Mouse (Mus musculus): ENCODE results near the gene Gpr15. TPM values are rescaled to one million over a fixed set of nuclear protein-coding genes. Genes with fewer than 3 reads are reported as not detected.

Gene Gpr15
- polyA plus RNA-seq (2016; fragmentation: Nextera tagmentation; extraction: Ambion mirVana), result 0.11 and 0.12 TPM in 2 replicates

DNA sequence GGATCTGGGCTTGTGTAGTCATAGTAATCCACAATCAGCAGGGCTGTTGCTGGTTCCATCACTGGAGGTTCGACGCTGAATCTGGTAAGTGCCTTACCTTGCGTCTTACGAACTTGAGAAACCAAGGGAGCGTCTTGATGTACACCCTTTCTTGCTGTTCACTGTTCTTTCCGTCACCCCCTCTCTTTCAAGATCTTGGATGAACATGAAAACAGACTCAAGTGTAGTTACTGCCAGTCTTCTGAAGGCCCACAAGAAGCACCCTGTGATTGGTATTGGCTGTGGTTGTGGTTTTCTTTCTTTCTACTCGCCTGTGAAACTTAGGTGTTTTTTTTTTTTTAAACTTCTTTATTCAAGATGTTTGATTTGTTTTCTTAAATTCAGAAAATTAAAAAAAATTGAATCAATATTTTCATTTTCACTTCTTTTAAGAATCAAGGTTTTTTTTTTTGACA is at the start of gene Gpr15:
Gpr15 (minus strand) TSS at position 405 of the 455 bp plus-strand sequence.
- WGBS, result 88% methylated on average over 7 of the region's 7 CpGs
- no peak for ATAC-seq (ENCODE audit: low FRiP score)

DNA sequence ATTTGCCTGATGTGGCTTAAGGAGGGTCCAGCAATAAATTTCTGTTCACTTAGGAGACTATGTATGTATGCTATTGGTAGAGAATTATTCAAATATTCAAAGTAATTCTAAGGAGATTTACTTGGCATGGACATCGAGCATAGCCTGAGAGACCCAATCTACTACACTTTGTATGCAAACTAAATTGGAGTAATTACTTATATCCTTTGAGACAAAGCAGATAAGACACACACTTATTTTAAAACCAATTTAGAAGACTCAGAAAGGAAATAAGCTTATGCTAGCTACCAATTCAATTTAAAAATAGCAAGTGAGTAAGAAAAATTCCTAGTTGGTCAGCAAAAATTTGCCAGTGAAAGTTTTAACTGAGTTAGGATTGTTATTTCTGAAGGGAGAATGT is 44.2 kb upstream of the Gpr15 start, which contains the start of gene Olfr172:
Olfr172 (minus strand) TSS at position 101 of the 400 bp plus-strand sequence.
- no peak for ATAC-seq (ENCODE audit: low FRiP score)
- 91% methylated on average over 1 of the region's 1 CpGs for WGBS
- no peaks in the 10 kb centered on the region for H3K9me3 ChIP-seq
- no peak within 1 kb of the TSS for H3K4me3 ChIP-seq (replicated peaks)
- no peak within 1 kb of the TSS for H3K27ac ChIP-seq
- no peak within 1 kb of the TSS for H3K9ac ChIP-seq
- no peaks in the 10 kb centered on the region for H3K4me1 ChIP-seq
- H3K36me3 ChIP-seq (replicated peaks), result no peaks in the 10 kb centered on the region
- H3K4me2 ChIP-seq, result no peak within 1 kb of the TSS
- H3K27me3 ChIP-seq, result no peaks in the 10 kb centered on the region

More for the DNA sequence above, at the start of gene Gpr15:
- H3K9ac ChIP-seq, result no peak within 1 kb of the TSS
- H3K9me3 ChIP-seq, result no peaks in the 10 kb centered on the region
- no peak within 1 kb of the TSS for H3K27ac ChIP-seq
- no peak within 1 kb of the TSS for H3K4me2 ChIP-seq
- no peaks in the 10 kb centered on the region for H3K27me3 ChIP-seq
- H3K36me3 ChIP-seq (replicated peaks), result no peaks in the 10 kb centered on the region
- no peaks in the 10 kb centered on the region for H3K4me1 ChIP-seq
- H3K4me3 ChIP-seq (replicated peaks), result no peak within 1 kb of the TSS

DNA sequence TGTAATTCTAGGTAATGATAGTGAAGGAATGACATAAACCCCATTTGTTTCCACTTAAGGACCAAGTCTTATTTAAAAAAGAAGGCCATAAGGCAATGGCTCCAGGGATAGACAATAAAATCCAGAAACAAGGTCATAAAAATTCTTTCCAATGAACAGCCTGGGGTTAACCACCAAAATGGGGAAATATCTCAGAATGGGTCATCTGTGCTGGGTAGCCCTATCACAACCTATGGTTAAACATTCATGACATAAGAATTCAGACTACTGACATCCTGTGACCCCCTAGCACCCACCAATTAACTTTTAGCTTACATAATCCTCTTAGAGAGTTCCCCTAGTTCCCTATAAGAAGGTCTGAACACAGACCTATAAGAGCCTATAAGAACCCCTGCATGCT is 37.3 kb upstream of the Gpr15 start:
- no peak overlapping the region for H3K27ac ChIP-seq
- ATAC-seq (ENCODE audit: low FRiP score), result no peak
- no peaks in the 10 kb centered on the region for H3K36me3 ChIP-seq (replicated peaks)

DNA sequence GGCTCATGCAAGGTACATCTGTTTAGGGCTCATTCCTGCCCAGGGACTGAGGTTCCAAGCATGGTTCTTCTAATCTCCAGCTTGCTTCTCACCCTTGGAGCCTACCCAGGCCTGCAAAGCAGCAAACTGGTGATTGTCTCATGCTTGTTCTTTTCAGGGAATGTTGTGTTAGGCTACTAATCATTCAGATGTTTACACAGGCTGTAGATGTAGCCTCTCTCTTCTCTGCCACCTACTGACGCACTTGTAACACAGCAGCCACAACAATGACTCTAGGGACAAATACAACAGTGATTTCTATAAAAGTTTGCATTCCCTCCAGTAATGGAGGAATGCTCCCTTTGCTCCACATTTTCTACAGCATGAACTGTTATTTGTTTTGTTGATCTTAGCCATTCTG is 32.4 kb upstream of the Gpr15 start:
- no peak for ATAC-seq (ENCODE audit: low FRiP score)
- no peak overlapping the region for H3K4me3 ChIP-seq (replicated peaks)
- no peak overlapping the region for H3K4me2 ChIP-seq
- H3K27me3 ChIP-seq, result no peaks in the 10 kb centered on the region
- no peaks in the 10 kb centered on the region for H3K4me1 ChIP-seq
- no peaks in the 10 kb centered on the region for H3K36me3 ChIP-seq (replicated peaks)
- H3K9me3 ChIP-seq, result no peaks in the 10 kb centered on the region
- WGBS, result 25% methylated on average over 1 of the region's 1 CpGs
- H3K27ac ChIP-seq, result no peak overlapping the region
- no peak overlapping the region for H3K9ac ChIP-seq

More for the DNA sequence above, 37.3 kb upstream of the Gpr15 start:
- Histone ChIP-seq H3K9me3 (no peaks in the 10 kb centered on the region), H3K4me3 (replicated peaks) (no peak overlapping the region), H3K4me2 (no peak overlapping the region), H3K4me1 (no peaks in the 10 kb centered on the region), H3K27me3 (no peaks in the 10 kb centered on the region), H3K9ac (no peak overlapping the region)

DNA sequence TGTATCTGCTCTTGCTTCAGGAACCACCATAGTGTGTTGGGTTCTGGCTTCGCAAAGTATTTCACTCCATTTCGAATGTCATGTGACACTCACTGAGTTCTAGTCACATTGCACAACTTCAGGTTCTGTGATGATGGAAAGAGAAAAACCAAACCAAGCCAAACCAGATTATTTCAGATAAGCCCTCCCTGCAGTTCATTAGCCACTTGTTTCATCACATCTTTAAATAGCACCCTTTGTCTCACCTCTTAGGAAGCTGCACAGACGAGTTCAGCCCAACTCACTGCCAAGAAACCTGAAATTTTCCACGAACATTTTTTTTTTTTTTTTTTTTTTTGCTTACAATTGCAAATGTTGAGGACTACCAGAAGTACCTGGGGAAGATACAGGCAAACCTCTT is 27.8 kb upstream of the Gpr15 start:
- Histone ChIP-seq H3K4me3 (replicated peaks) (no peak overlapping the region), H3K4me2 (no peak overlapping the region), H3K36me3 (replicated peaks) (no peaks in the 10 kb centered on the region), H3K4me1 (no peaks in the 10 kb centered on the region), H3K9ac (no peak overlapping the region), H3K9me3 (no peaks in the 10 kb centered on the region), H3K27ac (no peak overlapping the region), H3K27me3 (no peaks in the 10 kb centered on the region)
- WGBS, result 79% methylated on average over 4 of the region's 4 CpGs
- no peak for ATAC-seq (ENCODE audit: low FRiP score)

DNA sequence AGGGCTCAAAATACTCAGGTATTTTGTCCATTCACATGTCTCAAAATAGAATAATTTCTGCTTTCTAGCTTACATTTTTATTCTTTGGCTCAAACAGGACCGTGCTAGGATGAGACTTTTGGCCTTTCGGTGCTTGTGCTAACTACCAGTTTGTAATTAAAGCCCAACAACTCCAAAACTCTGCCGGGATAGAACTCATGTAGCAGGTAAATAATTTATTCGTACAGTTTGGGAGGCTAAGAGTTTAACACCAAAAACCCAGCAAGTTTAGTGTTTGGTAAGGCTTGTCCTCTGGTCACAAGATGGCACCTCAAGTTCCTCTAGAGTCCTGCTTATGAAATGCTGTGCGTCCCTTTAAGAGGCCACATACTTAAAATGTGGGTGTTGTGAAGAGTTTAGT is 21.9 kb upstream of the Gpr15 start:
- no peak for ATAC-seq (ENCODE audit: low FRiP score)
- no peak overlapping the region for H3K9ac ChIP-seq
- 94% methylated on average over 5 of the region's 5 CpGs for WGBS
- no peak overlapping the region for H3K27ac ChIP-seq
- no peak overlapping the region for H3K4me3 ChIP-seq (replicated peaks)
- no peaks in the 10 kb centered on the region for H3K4me1 ChIP-seq
- no peaks in the 10 kb centered on the region for H3K27me3 ChIP-seq
- no peak overlapping the region for H3K4me2 ChIP-seq
- H3K36me3 ChIP-seq (replicated peaks), result no peaks in the 10 kb centered on the region
- no peaks in the 10 kb centered on the region for H3K9me3 ChIP-seq

DNA sequence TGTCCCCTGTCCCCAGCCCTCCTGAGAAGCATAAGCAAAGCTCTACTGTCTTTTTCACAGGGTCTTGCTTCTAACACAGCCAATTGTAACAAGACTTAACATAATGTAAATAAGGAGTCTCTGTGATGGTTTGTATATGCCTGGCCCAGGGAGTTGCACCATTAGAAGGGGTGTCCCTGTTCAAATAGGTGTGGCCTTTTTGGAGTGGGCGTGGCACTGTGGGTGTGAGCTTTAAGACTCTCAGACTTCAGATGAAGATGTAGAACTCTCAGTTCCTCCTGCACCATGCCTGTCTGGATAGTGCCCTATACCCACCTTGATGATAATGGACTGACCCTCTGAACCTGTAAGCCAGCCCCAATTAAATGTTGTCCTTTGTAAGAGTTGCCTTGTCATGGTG is 19.9 kb upstream of the Gpr15 start:
- Histone ChIP-seq H3K4me3 (replicated peaks) (no peak overlapping the region), H3K9me3 (no peaks in the 10 kb centered on the region), H3K4me2 (no peak overlapping the region), H3K9ac (no peak overlapping the region), H3K27ac (no peak overlapping the region), H3K36me3 (replicated peaks) (peaks cover 13% of the 10 kb centered on the region), H3K27me3 (no peaks in the 10 kb centered on the region), H3K4me1 (no peaks in the 10 kb centered on the region)
- 90% methylated on average over 1 of the region's 1 CpGs for WGBS
- no peak for ATAC-seq (ENCODE audit: low FRiP score)

DNA sequence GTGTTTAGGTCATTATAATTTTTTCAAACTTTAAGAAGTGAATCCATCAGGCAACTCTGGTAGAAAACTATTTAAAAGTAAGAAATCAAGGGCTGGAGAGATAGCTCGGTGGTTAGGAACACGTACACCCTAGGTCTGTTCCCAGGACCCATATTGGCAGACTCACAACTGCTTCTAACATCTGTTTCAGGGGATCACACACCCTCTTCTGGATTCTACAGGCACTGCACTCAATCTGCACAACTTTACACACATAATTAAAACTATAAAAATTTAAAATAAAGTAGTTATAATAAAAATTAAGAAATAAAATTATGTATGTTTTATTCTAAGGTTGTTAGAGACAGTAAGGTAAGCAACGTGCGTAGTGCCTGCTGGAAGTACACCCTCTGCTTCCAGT is 19.3 kb upstream of the Gpr15 start:
- 87% methylated on average over 4 of the region's 4 CpGs for WGBS
- H3K4me2 ChIP-seq, result no peak overlapping the region
- H3K9me3 ChIP-seq, result no peaks in the 10 kb centered on the region
- no peak overlapping the region for H3K4me3 ChIP-seq (replicated peaks)
- ATAC-seq (ENCODE audit: low FRiP score), result no peak
- H3K4me1 ChIP-seq, result no peaks in the 10 kb centered on the region
- H3K27me3 ChIP-seq, result no peaks in the 10 kb centered on the region
- H3K9ac ChIP-seq, result no peak overlapping the region
- H3K27ac ChIP-seq, result no peak overlapping the region
- peaks cover 18% of the 10 kb centered on the region for H3K36me3 ChIP-seq (replicated peaks)

DNA sequence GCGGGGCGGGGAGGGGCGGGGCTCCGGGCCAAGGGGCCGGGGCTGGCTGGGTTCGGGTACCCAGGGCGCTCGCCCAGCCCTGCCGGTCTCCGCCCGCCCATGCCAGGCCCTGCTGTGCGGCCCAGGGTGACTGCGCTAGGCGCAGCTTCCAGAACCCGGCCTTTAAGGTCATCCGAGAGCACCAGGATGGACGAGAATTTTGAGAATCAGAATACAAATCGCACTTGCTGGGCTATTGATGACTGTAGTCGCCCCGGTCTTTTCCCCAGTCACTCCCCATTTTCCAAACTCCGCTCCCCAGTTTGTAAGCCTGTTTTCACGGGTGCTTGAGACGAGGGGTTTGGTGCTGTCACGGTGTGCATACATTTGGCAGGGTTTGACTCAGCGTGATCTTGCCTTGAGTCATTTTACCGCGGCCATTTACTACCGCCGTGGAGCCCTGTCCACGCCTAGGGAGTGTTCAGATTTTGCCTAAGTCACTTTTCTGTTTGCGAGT is 9.4 kb upstream of the Gpr15 start:
- peaks cover 32% of the 10 kb centered on the region for H3K36me3 ChIP-seq (replicated peaks)
- WGBS, result under 1% methylated on average over 20 of the region's 31 CpGs
- peak overlapping the region; percentile 78 for H3K9ac ChIP-seq
- H3K27me3 ChIP-seq, result no peaks in the 10 kb centered on the region
- H3K27ac ChIP-seq, result peak overlapping the region; percentile 76; the same call in 1 of the 2 replicates
- peak; percentile 92 for ATAC-seq (ENCODE audit: low FRiP score)
- peak overlapping the region; percentile 62 for H3K4me2 ChIP-seq
- H3K4me3 ChIP-seq (replicated peaks), result peak overlapping the region; percentile 84
- H3K4me1 ChIP-seq, result peaks cover 4% of the 10 kb centered on the region
- no peaks in the 10 kb centered on the region for H3K9me3 ChIP-seq

DNA sequence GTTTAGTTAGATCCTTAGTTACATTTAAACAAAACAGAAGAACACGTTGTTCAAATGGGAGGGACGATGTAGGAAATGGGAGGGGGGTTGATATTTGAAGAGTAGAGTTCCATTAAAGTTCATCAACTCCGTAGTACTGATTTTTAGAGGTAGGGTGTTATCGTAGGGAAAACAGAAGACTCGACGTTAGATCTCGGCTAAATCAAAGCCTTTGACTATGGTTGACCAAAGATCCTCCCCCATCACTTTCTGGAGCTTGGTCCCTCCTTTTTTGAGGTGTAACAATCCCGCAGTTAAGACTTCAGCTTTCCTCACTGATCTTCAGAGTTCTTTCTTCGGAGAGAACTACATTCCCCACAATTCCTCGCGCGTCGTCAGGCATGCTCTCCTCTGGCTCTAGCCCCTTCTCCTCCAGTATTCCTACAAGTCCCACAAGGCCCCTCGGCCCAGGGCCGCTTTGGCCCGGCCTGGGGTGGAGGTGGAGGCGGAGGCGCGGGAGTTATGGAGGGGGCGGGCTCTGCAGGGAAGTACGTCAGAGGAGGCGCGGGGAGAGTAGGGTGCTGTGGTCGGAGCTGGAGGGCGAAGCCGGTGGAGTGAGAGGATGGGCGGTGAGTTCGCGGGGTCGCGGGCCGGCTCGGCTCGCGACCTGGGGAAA is 8.7 kb upstream of the Gpr15 start, which contains the start of gene Cldnd1:
Cldnd1 (plus strand) TSS at position 434 of the 655 bp plus-strand sequence.
- Histone ChIP-seq H3K27me3 (no peaks in the 10 kb centered on the region), H3K9me3 (no peaks in the 10 kb centered on the region), H3K4me3 (replicated peaks) (peak within 1 kb of the TSS; percentile 84), H3K36me3 (replicated peaks) (peaks cover 27% of the 10 kb centered on the region), H3K9ac (peak within 1 kb of the TSS; percentile 78), H3K27ac (peak within 1 kb of the TSS; percentile 76; the same call in 1 of the 2 replicates), H3K4me1 (peaks cover 4% of the 10 kb centered on the region), H3K4me2 (peak within 1 kb of the TSS; percentile 62)
- WGBS, result 2% methylated on average over 34 of the region's 35 CpGs
- ATAC-seq (ENCODE audit: low FRiP score), result peak; percentile 100

DNA sequence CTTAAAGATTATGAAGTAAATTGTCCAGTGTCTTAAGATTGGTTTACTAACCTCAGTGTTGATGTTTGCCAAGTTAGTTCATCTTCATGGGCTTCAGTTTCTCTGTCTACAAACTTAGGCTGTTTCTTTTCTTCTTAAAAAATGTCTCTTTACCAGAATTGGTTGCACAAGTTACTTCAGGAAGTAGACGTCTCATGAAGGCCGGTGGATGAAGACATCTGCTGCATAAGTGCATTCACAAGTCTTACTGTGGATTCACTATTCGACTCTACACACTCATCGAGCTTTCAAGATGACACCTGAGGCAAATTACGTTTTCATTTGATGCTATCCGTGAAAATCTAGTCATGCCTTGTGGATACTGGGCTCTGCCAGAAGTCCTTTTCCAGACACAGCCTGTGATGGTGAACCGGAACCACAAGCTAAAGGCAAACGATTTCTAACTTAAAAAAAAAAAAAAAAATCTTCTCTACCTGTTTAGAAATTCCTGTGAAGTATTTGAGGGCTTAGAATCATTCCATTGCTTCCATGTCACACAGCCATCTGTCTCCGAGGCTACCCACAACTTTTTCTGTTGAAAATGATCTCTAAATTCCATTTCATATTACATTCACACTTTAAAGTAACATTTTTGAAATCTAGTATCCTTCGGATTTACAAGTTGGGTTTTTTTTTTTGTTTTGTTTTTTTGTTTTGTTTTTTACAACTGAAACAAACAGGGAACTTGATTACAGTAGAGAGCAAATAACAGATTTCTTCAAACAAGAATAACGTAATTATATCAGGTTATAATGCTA is 8.0 kb upstream of the Gpr15 start:
- no peak for ATAC-seq (ENCODE audit: low FRiP score)
- Histone ChIP-seq H3K4me2 (no peak overlapping the region), H3K27me3 (no peaks in the 10 kb centered on the region), H3K27ac (no peak overlapping the region), H3K36me3 (replicated peaks) (peaks cover 19% of the 10 kb centered on the region), H3K9me3 (no peaks in the 10 kb centered on the region), H3K4me1 (peaks cover 4% of the 10 kb centered on the region), H3K4me3 (replicated peaks) (0 out of 2 replicates have a peak overlapping the region, but pooled peaks have one; percentile 84), H3K9ac (no peak overlapping the region)
- 80% methylated on average over 11 of the region's 11 CpGs for WGBS

DNA sequence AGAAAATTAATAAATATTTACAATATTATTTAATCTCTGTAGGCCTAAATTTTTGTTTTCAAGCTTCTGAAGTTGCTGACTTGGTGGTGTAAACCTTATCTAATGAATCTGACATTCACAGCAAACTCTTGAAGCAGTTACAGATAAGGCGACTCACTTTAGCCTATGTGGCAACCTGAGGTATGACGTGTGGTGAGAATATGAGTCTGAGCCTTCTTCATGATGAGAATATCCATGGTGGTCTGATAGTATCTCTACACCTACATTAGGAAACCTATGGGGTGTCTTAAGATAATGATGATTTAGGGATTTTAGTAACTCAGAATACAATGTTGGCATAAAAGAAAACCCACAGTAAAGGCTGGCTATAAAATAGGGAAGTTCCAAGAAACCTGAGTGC is 3.4 kb upstream of the Gpr15 start:
- H3K27me3 ChIP-seq, result no peaks in the 10 kb centered on the region
- H3K4me1 ChIP-seq, result no peaks in the 10 kb centered on the region
- H3K9ac ChIP-seq, result no peak overlapping the region
- 93% methylated on average over 2 of the region's 2 CpGs for WGBS
- no peaks in the 10 kb centered on the region for H3K9me3 ChIP-seq
- no peaks in the 10 kb centered on the region for H3K36me3 ChIP-seq (replicated peaks)
- H3K27ac ChIP-seq, result no peak overlapping the region
- no peak overlapping the region for H3K4me3 ChIP-seq (replicated peaks)
- no peak for ATAC-seq (ENCODE audit: low FRiP score)
- H3K4me2 ChIP-seq, result no peak overlapping the region
